Mouse (Mus musculus) ovary, postnatal 10 days (tissue): ENCODE measurements around the gene Hoxd12.

Source experiments
- DNase-seq: peaks from one replicate; pipeline ENCODE4 v3.0.0; 2022; ENCODE audit warnings: low spot score

Hoxd12 gene

DNA sequence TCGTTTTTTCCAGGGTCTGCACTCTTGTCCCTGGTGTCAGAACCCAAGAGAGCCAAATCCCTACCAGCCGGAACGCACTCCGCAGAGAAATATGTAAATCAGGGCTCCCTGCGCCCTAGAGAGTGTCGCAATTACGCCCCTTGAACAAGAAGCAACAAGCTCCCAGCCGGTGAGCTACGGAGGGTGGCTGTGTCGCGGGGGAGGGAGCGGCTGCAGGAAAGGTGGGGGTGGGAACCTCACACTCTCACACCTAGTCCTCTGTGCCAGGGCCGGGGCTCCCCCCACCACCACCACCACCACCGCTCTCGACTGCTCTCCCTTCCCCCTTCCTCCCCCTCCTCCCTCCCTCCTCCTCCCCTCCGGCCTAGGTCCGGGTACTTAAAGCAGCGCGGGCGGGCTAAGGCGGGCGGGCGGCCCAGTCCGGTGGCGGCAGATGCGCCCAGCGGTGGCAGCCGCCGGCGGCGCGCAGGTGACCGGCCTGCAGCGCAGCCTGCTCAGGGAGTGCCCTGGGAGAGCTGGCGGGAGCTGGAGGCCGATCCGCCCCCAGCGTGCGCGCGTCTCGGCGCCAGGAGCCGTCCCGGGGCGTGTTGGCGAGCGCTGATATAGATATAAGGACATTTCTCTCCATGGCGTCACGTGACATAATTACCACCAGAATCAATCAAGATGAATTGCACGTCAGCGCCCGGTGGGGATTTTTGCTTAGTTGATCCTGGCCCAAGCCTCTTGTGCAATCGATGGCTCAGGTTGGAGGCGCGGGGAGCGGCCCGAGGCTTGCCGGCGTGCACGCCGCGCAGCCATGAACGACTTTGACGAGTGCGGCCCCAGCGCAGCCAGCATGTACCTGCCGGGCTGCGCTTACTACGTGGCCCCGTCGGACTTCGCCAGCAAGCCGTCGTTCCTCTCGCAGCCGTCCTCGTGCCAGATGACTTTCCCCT is 7.0 kb downstream of the Hoxd12 start:
- no peak for DNase-seq

DNA sequence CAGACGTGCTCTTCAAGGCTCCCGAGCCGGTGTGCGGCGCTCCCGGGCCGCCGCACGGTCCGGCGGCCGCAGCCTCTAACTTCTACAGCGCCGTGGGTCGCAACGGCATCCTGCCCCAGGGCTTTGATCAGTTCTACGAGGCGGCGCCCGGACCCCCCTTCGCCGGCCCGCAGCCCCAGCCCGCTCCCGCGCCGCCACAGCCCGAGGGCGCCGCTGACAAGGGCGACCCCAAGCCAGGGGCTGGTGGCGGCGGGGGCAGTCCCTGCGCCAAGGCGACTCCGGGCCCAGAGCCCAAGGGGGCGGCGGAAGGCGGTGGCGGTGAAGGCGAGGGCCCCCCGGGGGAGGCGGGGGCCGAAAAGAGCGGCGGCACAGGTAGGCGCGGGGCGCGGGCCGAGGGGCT is 8.0 kb downstream of the Hoxd12 start:
- no peak for DNase-seq

DNA sequence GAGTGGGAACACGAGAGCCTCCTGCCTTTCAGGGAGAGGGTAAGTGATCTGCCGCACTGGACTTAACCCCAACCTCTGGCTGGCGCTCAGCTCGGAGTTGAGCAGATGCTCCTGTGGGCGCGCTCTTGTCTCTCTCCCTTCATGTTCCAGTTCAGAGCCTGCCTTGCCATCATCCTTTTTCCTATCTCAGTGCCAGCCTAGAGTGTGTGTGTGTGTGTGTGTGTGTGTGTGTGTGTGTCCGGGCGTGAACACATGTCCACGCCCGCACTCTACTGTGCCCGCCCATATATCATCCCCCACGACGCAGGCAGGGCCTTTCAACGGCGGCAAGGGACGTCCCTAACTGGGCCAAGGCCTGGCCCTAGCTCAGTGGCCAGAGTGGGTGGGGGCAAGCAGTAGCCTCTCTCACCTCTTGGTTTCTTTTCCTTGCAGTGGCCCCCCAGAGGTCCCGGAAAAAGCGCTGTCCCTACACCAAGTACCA is 8.7 kb downstream of the Hoxd12 start:
- DNase-seq = no peak

DNA sequence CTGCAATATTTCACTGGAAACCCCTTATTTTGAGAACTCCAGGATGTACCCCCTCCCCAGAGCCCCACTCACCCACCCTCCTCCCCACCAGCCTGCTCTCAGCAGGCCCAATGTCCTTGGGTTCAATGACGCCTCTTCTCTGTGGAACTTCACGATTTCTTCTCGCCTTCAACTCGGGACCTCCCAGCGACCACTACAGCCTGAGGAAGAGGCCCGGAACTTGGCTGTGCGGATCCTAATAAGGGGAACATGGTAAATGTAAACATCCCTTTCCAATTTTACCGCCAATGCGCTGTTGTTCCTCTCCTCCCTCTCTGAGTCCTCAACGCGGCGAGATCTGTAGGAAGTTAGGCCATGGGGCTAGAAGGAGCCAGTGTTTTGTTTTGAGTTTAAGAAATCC is 9.3 kb downstream of the Hoxd12 start:
- no peak for DNase-seq

DNA sequence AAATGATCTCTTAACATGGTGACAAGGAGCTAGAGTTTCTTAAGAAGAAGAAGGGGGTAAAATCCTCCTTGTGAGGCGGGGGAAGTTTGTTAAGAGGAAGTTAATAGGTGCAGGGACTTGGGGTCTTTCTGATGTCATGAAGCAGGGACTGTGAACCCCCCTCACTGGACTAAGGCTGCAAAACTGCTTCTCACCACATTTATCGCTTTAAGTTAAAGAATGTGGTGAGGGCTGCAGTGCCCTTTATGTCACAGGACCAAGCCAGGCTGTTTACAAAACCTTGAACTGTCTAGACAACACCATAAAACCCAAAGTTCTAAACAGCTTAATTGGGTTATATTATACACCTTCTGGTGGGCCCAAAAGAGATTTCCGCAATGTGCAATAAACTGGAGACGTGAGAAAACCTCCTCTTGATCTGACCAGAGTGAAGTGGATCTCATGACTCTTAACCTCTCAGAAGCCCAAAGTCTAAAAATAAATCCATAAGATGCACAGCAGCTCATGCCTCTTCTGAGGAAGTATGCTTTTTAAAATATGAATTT is 10.3 kb downstream of the Hoxd12 start:
- DNase-seq = no peak

DNA sequence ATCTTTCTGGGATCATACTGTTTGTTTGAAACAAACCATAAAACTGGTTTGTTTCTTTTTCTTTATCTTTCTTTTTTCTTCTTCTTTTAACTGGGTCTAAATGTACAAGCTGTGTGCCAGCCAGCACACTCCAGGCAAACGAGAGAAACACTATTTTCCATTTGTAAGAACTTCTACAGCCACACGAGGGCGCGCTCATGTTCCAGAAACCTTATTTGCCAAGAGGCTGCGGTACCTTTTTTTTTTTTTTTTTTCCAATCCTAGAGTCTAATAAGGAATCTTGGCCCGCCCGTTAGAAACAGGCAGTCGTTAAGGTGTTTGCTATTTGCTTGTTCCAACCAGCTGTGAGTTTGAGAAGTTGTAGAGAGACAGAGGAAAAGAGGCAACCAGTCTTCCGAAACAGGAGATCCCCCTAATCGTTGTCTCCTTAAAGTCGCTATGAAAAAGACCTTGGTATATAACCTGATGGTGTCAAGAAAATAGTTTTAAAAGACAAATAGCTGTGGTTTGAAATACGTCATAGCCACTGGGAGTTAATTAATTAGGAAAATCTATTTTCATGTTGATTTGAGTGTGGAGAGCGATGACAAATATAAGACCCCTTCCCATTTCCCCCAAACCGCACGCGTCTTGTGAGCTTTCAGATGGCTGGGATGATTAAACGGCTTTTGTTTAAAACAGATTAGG is 11.6 kb downstream of the Hoxd12 start:
- DNase-seq = no peak

DNA sequence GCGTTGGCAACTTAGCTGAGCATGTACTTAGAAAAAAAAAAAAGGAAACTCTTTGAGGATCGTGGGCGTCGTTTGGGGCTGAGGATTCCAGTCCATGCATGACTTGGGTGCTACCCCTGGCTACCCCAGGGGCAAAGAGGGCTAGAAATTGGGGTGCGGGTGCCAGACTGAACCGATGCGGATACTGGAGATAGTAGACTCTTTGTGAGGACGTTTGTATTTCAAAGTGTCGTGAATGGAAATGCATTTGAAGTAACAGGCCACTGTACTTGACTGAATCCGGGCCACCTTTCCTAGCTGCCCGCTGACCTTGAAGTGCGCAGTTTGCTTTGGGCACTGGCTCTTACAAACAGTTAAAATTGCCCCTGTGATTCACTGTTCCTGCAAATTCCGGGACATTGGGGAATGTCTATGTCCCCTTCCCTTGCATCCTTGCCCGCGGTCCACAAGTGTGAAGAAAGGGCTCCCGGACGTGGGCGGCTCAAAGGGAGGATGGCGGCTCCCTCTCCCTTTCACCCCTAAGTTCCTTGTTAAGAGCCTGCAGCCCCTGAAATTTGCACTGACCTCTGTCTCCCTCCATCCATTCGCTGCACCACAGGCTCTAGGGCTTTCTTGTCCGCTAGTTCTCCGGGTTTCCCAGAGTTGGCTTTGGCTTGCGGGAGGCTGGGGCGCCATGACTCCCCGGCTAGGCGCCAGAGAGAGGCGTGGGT is 12.3 kb downstream of the Hoxd12 start:
- no peak for DNase-seq

DNA sequence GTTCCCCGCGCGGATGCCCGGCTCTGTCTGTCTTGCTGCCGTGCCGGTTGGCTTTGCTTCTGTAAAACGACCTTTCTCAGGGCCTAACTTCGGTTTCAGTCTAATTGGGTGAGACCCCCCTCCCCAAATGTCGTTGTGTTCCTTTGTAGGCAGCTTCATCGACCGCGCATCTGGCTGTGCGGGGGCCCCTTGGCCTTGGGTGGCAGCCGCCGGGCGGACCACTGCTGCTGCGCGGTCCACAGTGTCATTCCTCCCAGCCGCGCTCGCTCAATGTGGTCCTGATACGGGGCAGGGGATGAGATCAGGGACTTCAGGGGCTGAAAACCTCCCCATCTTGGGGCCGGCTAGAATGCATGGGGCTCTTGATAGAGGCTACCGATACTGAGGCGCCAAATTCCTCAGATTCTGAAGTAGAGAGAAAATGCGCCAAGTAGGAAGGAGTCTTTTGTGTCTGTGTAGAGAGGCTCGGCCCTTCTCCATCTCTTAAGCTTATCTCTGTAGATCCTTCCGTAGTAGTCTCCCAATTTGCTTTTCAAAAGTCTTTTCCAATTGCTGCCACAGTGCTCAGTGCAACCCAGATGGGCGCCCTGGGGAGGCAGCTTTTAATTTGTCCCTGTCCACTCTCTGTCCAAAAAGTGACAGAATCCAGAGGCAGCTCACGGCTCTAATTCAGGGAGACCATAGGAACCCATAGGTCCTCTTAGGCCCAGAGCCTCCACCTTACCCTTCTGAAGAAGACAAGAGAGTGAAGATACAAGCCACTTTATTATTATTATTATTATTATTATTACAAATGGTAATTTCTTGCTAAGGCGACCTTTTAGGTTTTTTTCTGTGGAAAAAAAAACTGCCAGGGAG is 13.1 kb downstream of the Hoxd12 start:
- DNase-seq = no peak

DNA sequence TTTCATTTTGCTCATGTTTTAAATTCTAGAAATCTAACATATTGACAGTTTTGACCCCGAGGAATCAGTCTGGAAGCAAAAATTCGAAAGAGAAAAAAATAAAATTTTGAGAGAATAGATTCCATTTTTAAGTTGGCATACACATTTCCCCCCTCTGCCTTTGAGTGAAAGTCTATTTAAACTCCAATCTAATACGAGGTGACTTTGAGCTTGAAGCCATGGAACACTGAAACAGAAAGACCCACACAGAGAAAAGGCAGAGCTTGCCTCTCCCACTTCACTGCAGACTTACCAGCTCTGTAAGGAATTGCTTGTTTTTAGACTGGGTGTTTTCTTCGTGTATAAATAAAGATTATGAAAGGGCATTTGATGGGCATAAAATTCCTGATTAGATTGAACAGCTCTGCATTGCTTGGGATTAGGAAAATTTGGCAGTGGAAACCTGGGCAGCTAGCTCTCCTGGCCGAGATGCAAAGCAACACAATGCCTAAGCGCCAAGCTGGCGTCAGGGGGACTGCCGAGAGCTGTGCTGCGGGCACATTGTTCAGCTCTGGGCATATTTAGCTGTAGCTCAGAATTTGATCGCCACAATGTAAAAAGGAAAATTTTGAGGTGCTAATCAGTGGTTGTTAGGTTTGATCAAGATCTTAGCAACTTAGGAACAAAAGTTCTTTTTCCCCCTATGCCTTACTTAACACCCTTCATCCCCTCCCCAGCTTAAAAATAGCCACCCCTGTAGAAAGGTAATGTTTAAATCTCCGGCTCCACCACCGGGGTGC is 14.2 kb downstream of the Hoxd12 start:
- DNase-seq = no peak

DNA sequence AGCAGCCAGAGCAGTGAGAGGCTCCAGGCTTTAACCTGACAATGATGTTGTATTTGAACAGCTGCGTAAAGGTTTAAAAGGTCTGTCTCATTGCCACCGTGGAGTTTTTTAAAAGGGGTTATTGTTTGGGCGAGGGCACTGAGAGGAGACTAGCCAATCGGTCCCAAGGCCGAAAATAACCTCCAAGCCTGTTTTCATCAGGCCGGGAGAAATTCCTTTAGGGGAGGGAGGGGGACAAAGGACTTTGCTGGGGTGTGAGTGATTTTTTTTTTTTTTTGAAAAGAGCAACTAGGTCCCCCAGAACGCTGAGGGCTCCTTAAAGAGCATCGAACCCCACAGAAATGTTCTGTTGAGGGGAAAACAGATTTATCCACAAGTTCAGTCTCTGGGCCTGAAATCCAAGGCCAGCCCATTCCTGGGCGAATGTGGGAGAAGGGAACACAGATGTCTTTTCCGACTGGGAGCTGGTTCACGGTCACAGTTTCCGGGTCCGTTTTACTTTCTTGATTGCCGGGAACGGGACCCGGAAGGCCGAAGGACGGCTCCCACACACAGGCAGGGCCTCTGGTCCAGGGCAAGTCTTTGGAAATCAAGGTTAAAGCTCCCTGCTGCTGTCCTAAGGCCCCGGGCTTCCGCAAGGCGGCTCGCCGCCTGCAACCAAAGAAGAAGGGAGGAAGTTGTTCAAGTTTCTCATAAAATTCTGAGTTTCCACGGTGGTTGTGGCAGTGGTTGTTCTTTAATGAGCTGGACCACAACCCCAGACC is 14.9 kb downstream of the Hoxd12 start:
- DNase-seq = no peak

DNA sequence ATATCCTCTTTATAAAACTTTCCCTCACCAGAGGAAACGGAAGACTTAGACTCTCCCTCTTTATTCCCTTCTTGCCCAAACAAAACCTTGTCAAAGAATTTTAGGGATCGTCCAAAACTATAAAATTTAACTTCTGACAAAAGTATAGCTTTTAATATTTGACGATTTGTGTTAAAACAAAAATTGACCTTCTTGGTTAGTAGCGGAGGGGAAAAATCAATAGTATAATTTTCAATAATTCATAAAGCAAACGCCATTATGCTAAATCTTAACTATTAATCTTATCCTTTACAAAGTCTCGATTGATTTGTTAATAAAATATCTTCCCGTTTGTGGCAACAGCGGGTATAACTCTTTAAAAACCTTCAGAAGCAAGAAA is 15.5 kb downstream of the Hoxd12 start:
- no peak for DNase-seq

DNA sequence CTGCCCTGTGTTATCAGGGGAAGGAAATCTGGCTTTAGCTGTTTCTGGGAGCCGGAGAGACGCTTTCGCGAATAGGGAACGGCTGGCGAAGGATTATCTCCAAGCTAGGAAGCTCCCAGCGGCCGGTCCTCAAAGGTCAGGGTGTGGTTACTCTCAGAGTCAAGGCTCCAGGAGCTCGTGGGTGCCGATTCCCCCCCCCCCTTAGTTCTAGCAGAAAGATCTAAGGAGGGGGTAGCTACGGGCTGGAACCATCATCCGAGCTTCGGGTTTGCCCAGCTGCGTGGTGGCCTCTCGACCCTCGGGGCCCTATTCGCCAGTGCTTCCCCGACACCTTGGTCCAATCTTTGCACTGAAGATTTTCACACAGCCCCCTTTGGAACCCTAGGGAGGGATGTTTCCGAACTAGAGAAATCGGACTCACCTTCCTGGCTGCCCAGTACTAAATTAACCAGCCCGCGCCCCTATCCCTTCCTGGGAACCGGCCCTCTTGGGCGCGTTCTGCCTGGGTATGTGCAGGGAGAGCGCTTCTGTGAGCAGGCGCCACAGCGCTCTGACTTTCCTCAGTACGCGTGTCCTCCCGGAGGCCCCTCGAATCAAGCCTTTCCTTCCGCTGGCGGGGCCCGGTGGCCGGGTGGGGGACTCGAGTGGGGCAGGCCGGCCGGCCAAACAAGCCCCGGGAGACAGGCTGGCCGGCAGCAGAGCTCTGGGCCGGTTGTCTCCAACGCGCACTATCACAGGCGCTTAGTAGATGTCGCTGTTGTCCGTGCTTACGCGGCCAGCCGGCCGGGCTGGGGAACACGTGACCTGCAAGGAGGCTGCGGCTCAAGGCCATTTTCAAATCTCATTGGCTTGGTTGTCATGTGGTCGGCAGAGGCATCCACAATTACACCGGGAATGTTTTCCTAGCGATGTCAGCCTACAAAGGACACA is 16.5 kb downstream of the Hoxd12 start, which contains the start of gene Hoxd10:
Gene Hoxd10, plus strand, starts transcription at position 903 of the 930 bp plus-strand sequence.
- no peak for DNase-seq

DNA sequence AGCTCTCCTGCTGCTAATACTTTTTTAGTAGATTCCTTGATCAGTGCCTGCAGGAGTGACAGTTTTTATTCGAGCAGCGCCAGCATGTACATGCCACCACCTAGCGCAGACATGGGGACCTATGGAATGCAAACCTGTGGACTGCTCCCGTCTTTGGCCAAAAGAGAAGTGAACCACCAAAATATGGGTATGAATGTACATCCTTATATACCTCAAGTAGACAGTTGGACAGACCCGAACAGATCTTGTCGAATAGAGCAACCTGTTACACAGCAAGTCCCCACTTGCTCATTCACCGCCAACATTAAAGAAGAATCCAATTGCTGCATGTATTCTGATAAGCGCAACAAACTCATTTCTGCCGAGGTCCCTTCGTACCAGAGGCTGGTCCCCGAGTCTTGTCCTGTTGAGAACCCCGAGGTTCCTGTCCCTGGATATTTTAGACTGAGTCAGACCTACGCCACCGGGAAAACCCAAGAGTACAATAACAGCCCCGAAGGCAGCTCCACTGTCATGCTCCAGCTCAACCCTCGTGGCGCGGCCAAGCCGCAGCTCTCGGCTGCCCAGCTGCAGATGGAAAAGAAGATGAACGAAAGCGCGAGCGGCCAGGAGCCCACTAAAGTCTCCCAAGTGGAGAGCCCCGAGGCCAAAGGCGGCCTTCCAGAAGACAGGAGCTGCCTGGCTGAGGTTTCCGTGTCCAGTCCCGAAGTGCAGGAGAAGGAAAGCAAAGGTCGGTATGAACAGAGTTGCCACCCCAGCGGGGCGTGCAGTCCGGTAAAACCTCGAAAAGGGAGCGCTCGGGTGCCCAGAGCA is 17.4 kb downstream of the Hoxd12 start:
- DNase-seq = no peak

DNA sequence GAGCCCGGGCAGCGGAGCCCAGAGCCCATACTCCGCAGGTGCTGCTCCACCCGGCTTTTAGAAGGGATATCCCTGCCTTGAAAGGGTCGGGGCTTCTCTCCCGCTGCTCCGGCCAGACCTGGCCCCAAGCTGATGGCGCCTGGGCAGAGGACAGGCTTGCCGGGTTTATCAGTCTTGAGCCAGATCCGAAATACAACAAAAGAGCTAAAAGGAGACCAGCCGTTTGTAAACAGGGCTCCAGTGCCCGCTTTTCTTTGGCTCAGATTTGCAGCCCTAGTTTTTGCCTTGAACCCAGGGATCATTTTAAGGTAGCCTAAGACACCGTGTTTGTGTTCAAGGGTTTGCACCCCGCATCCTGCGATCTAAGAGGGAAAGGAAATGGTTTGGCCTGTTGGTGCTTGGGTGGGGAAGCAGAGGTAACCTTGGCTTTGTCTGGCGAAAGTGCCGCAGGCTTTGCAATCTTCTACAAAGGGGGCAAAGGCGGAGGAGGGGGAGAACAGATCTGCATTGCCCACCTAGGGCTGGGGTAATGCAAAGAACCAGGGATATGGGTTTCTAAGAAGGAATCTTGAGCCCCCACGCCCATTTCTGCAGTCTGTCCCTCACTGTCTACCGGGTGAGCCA is 18.1 kb downstream of the Hoxd12 start:
- DNase-seq = no peak

DNA sequence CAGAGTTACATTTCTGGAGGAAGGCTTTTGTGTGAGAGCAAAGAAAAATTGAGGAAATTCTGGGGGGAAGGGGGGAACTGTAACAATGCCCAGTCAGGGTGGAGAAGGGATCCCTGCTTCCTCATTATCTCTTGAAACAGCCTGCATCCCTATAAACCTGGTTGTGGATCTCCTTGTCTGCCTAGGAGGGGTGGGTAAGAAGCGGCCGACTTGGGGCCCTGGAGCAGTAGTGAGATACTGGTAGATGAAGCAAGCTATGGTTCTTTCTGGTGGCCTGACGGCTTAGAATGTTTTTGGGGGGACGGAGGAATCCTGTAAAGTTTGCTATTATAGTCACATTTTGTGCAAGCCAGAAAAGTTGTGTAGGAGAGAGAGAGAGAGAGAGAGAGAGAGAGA is 18.6 kb downstream of the Hoxd12 start:
- DNase-seq = no peak

DNA sequence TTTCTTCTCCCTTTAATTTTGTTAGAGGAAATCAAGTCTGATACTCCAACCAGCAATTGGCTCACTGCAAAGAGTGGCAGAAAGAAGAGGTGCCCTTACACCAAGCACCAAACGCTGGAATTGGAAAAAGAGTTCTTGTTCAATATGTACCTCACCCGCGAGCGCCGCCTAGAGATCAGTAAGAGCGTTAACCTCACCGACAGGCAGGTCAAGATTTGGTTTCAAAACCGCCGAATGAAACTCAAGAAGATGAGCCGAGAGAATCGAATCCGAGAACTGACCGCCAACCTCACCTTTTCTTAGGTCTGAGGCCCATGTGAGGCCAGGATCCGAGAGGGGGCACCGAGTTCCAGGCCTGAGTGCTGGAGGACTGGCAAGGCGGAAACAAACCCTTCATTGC is 19.3 kb downstream of the Hoxd12 start:
- DNase-seq = no peak

DNA sequence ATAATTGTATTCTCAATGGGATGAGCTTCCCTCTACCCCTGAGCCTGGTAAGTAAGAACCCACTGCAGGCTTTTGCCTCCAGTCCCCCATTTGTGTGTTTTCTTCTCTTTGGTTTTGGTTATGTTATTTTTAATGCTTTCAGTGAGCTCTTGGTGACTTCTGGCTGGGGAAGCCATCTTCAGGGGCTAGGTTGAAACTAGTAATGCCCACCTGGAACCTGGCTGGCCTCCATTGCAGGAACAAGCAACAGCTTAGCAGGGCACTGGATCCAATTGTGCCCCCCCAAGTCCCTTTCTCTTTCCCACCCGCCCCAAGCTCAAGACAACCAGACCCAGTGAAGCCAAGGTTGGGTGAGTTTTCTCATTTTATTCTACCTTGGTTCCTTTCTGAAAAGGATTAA is 20.6 kb downstream of the Hoxd12 start:
- DNase-seq = no peak
